Mouse (Mus musculus): ENCODE data around the gene Tmem120b.

DNA sequence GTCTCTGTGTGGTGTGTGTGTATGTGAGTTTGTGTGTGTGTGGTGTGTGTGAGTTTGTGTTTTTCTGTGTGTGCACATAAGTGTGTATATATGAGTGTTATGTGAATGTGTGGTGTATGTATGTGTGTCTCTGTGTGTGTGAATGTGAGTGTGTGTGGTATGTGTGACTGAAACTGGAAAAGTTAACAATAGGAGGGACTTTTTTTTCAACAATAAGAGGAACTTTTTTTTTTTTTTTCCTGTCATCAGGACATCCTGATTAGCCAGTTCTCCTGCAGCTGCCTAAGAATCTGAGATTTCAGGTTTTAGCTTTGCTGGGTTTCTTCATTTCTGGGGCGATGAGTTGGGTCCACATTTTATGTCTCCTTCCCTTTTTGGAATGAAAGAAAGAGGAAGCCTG, 11.4 kb downstream of the Tmem120b start:
- TF ChIP-seq CTCF (IDR thresholded peaks at IDR 0.05; ENCODE audit: extremely low read depth, insufficient read depth, insufficient read length, insufficient replicate concordance) (no peak), POLR2A (IDR thresholded peaks at IDR 0.05; ENCODE audit: low read depth, low read length) (no peak)
